21 mouse cellular contexts compared by ENCODE assay signal in genomic region chr7:112530924-112531323, GRCm38 (mm10).
"Had no signal": no experiment of that assay in that cellular context is flagged by ENCODE, and none has a peak within 500 bp of the region (broad histone marks: within the 10 kb centered on the region; RNA-seq: fewer than 3 reads in every experiment).

No protein-coding gene starts in this region.

- H3K9ac ChIP-seq: kidney, embryonic 15.5 days; limb, embryonic 13.5 days; liver, embryonic 13.5 days; midbrain, embryonic 12.5 days; midbrain, embryonic 15.5 days; neural tube, embryonic 12.5 days; neural tube, embryonic 15.5 days had no signal

- H3K9me3 ChIP-seq: kidney, embryonic 15.5 days; limb, embryonic 13.5 days; liver, embryonic 13.5 days; midbrain, embryonic 12.5 days; midbrain, embryonic 15.5 days; neural tube, embryonic 12.5 days; neural tube, embryonic 15.5 days had no signal

- H3K4me2 ChIP-seq: kidney, embryonic 15.5 days; limb, embryonic 13.5 days; liver, embryonic 13.5 days; midbrain, embryonic 12.5 days; midbrain, embryonic 15.5 days; neural tube, embryonic 12.5 days; neural tube, embryonic 15.5 days had no signal

- H3K36me3 ChIP-seq: kidney, embryonic 15.5 days; limb, embryonic 13.5 days; liver, embryonic 13.5 days; midbrain, embryonic 12.5 days; midbrain, embryonic 15.5 days; neural tube, embryonic 12.5 days; neural tube, embryonic 15.5 days had no signal

- DNase-seq: kidney, adult 18-20 months; kidney, postnatal 10 days; kidney, postnatal 36 days; layer of hippocampus, postnatal 36 days; liver, embryonic 13.5 days; lung, adult 2 months; lung, postnatal 4 days; right cerebral cortex, adult 18-20 months; right cerebral cortex, postnatal 14 days; right cerebral cortex, postnatal 4 days; thymus, postnatal 36 days had no signal

- H3K4me3 ChIP-seq: kidney, embryonic 15.5 days; left cerebral cortex, adult 2 months; limb, embryonic 13.5 days; liver, embryonic 13.5 days; midbrain, embryonic 12.5 days; midbrain, embryonic 15.5 days; neural tube, embryonic 12.5 days; neural tube, embryonic 15.5 days had no signal

- H3K27me3 ChIP-seq: kidney, embryonic 15.5 days; limb, embryonic 13.5 days; liver, embryonic 13.5 days; midbrain, embryonic 12.5 days; midbrain, embryonic 15.5 days; neural tube, embryonic 12.5 days; neural tube, embryonic 15.5 days had no signal

- H3K27ac ChIP-seq: hindbrain, postnatal 0 days; kidney, embryonic 15.5 days; left cerebral cortex, adult 2 months; limb, embryonic 13.5 days; liver, embryonic 13.5 days; midbrain, embryonic 12.5 days; midbrain, embryonic 15.5 days; neural tube, embryonic 12.5 days; neural tube, embryonic 15.5 days had no signal

- ATAC-seq: hindbrain, postnatal 0 days; inflammation-experienced regulatory T-cells, adult 6 months; intestine, embryonic 16.5 days; midbrain, embryonic 15.5 days had no signal
